Mouse (Mus musculus): Measurements from ENCODE around the gene Cdkl1.

- TF ChIP-seq CTCF (IDR thresholded peaks at IDR 0.05; ENCODE audit: low read depth, low read length) (no peak), POLR2AphosphoS5 (IDR thresholded peaks at IDR 0.05; ENCODE audit: insufficient replicate concordance, low read depth, low read length) (no peak), GATA1 (IDR thresholded peaks at IDR 0.05; ENCODE audit: borderline replicate concordance, low read length) (no peak), TAL1 (conservative IDR thresholded peaks at IDR 0.05; ENCODE audit: low read depth, low read length) (no peak)
Observed at GRCm38 (mm10) chr12:69751864-69752341, 39.2 kb downstream of the Cdkl1 start.
